In the genomic region with DNA sequence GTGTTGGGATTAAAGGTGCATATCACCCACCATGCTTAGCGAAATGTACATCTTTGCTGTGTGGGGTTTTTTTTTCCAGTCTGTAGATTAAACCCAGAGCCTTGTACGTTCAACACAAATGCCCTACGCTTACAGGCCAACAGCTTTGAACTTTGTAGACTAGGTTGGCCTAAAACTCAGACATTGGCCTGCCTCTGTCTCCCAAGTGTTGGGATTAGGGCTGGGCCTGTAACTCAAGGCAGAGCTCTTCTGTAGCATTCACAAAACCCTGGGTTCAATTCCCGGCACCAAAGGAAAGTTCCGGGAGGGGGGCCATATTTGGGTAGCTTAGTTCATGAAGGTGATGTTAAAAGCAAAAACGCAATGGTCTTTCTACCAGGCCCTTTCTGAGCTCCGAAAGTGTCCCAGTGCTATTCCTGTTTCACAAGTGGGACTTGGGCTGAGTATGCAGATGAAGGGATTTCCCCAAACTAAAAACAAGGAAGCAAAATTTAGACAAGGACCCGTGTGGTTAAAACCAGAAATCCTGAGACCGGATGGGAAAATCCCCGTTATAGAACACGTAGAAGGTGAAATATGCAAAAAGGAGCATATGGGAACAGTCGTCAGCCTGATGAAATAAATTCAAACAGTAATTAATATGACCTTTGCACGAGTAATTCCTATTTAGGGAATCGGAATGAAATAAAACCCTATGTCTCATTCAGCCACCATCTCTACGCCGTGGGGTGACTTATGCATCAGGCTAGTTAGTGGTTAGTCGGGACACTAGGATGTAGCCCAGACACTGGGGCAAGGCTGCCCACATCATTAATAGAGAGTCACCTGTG, we compare ENCODE assay signal across 8 mouse cellular contexts. TPM values are rescaled to one million over a fixed set of nuclear protein-coding genes. Genes with fewer than 3 reads are reported as not detected.
DNase-seq lines count a peak whose midpoint lies in the region; ATAC-seq lines count a peak whose summit lies in the region.

No protein-coding gene starts in this region.

- H3K27ac ChIP-seq in liver, embryonic 12.5 days: no peak overlapping the region
- 0 out of 2 replicates have a peak overlapping the region, but pooled peaks have one; percentile 16 for H3K27ac ChIP-seq in stomach, embryonic 15.5 days

- peaks cover 32% of the 10 kb centered on the region for H3K36me3 ChIP-seq in liver, embryonic 12.5 days
- H3K36me3 ChIP-seq in stomach, embryonic 15.5 days: peaks cover 20% of the 10 kb centered on the region

- H3K4me3 ChIP-seq in liver, embryonic 12.5 days: peak overlapping the region; percentile 93
- H3K4me3 ChIP-seq in stomach, embryonic 15.5 days (replicated peaks): peak overlapping the region; percentile 99

- peak overlapping the region; percentile 15; the same call in 1 of the 2 replicates for H3K9ac ChIP-seq in liver, embryonic 12.5 days
- H3K9ac ChIP-seq in stomach, embryonic 15.5 days: no peak overlapping the region

- H3K4me1 ChIP-seq in liver, embryonic 12.5 days: peaks cover 39% of the 10 kb centered on the region
- H3K4me1 ChIP-seq in stomach, embryonic 15.5 days: peaks cover 19% of the 10 kb centered on the region

- H3K27me3 ChIP-seq in liver, embryonic 12.5 days (replicated peaks): 0 out of 2 replicates have a peak, but pooled peaks cover under 1% of the 10 kb centered on the region
- no peaks in the 10 kb centered on the region for H3K27me3 ChIP-seq in stomach, embryonic 15.5 days (replicated peaks)

- H3K4me2 ChIP-seq in liver, embryonic 12.5 days: peak overlapping the region; percentile 89
- peak overlapping the region; percentile 45 for H3K4me2 ChIP-seq in stomach, embryonic 15.5 days

- H3K9me3 ChIP-seq in liver, embryonic 12.5 days (replicated peaks): no peaks in the 10 kb centered on the region
- no peaks in the 10 kb centered on the region for H3K9me3 ChIP-seq in stomach, embryonic 15.5 days

- no peak for ATAC-seq in liver, embryonic 12.5 days
- no peak for ATAC-seq in stomach, embryonic 15.5 days (ENCODE audit: insufficient read depth, low FRiP score, low read depth)
- no peak; the same call in 1 of the 2 replicates for ATAC-seq in monocyte, adult 5-6 weeks (replicated peaks; ENCODE audit: insufficient number of reproducible peaks, low FRiP score, low TSS enrichment, poor library complexity, severe bottlenecking)

- peak; percentile 50 for DNase-seq in cerebellum, adult 9-10 months
- no peak for DNase-seq in cerebellum, adult 11 months
- DNase-seq in spleen, postnatal 36 days (ENCODE audit: low spot score in 2 of 2): peak; percentile 6 to 34
- no peak for DNase-seq in spleen, postnatal 4 days (ENCODE audit: low spot score in 2 of 2)
- DNase-seq in natural killer cell, adult 2 months (ENCODE audit: low spot score in 2 of 2): no peak

- 62% methylated on average over 17 of the region's 17 CpGs for WGBS in liver, embryonic 12.5 days (ENCODE audit: insufficient replicate concordance)
- WGBS in stomach, embryonic 15.5 days: 68% methylated on average over 17 of the region's 17 CpGs

RNA-seq across cellular contexts. Expression of gene Denr, which starts 0.6 kb away (rescaled TPM):
- 97.4 and 98.3 TPM in 2 replicates for polyA plus RNA-seq in liver, embryonic 12.5 days (2016; fragmentation: Nextera tagmentation; extraction: Ambion mirVana)
- polyA plus RNA-seq in stomach, embryonic 15.5 days (2015; fragmentation: Nextera tagmentation; extraction: Ambion mirVana): 127 and 129 TPM in 2 replicates
- total RNA-seq in monocyte, adult 5-6 weeks (2017): 29.5 to 40.2 TPM (median 34.4 TPM) in 3 replicates

RNA-seq across cellular contexts. Expression of gene Gm43518, which starts 20.9 kb away (rescaled TPM):
- 1.7 and 2.2 TPM in 2 replicates for polyA plus RNA-seq in liver, embryonic 12.5 days (2016; fragmentation: Nextera tagmentation; extraction: Ambion mirVana)
- 2.4 and 3.4 TPM in 2 replicates for polyA plus RNA-seq in stomach, embryonic 15.5 days (2015; fragmentation: Nextera tagmentation; extraction: Ambion mirVana)
- total RNA-seq in monocyte, adult 5-6 weeks (2017): not detected in 3 replicates

RNA-seq across cellular contexts. Expression of gene Ccdc62, which starts 24.1 kb away (rescaled TPM):
- polyA plus RNA-seq in liver, embryonic 12.5 days (2016; fragmentation: Nextera tagmentation; extraction: Ambion mirVana): 3.4 and 5.0 TPM in 2 replicates
- 5.6 and 7.0 TPM in 2 replicates for polyA plus RNA-seq in stomach, embryonic 15.5 days (2015; fragmentation: Nextera tagmentation; extraction: Ambion mirVana)
- 0.97 to 2.9 TPM (median 1.2 TPM) in 3 replicates for total RNA-seq in monocyte, adult 5-6 weeks (2017)

RNA-seq across cellular contexts. Expression of gene Hcar1, which starts 26.5 kb away (rescaled TPM):
- 0.20 and 0.27 TPM in 2 replicates for polyA plus RNA-seq in liver, embryonic 12.5 days (2016; fragmentation: Nextera tagmentation; extraction: Ambion mirVana)
- polyA plus RNA-seq in stomach, embryonic 15.5 days (2015; fragmentation: Nextera tagmentation; extraction: Ambion mirVana): 3.8 and 4.6 TPM in 2 replicates
- not detected in 3 replicates for total RNA-seq in monocyte, adult 5-6 weeks (2017)

RNA-seq across cellular contexts. Expression of gene Hcar2, which starts 41.1 kb away (rescaled TPM):
- polyA plus RNA-seq in liver, embryonic 12.5 days (2016; fragmentation: Nextera tagmentation; extraction: Ambion mirVana): 0.17 and 0.18 TPM in 2 replicates
- polyA plus RNA-seq in stomach, embryonic 15.5 days (2015; fragmentation: Nextera tagmentation; extraction: Ambion mirVana): 1.9 and 4.4 TPM in 2 replicates
- total RNA-seq in monocyte, adult 5-6 weeks (2017): 9.9 to 15.4 TPM (median 9.9 TPM) in 3 replicates

Comparison
In these comparisons a context has a peak if more than half of its experiments do, and no peak if none do; other contexts are left out.
1. DNase-seq: peak in cerebellum, adult 9-10 months (single experiment) and spleen, postnatal 36 days (2 of 2); none in cerebellum, adult 11 months (single experiment), spleen, postnatal 4 days (0 of 2) and natural killer cell, adult 2 months (0 of 2).